Mouse (Mus musculus): ENCODE measurements at regions not wholly inside any gene's neighbourhood (a gene's known extent, or its start where the extent isn't known, plus 50 kb on each side); places are given as distances from the start of the nearest gene placed in this dataset.

DNA sequence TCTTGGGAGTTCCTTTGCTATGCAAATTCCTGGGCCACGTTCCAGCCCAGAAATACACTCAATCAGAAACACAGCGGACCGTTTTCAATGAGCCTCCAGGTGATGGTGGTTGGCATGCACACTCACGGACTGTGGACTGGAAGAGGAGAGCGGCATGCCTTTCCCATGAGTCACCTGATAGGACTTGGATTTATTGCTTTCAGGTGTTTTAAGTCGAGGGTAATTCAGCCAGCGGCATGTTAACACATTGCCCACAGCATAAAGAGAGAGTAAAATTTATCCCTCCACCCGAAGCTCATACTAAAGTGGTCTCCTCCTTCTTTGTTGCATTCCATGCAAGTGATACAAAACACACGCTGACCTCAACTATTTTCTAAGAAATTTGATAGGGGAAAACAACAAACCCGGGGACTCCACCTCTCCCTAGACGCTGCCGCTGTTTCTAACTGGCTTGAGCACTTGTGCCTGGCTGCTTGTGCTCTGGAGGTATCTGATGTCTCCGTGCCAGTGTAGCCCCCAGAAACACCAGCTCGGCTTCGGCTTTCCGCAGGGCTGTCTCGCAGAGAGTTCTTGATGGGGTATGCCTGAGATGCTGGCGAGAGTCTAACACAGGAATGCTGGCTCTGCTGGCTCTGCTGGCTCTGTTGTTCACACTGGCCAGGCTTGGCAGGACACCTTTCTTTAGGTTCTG is 208.4 kb upstream of the Tgfbr2 start:
- no peak for TF ChIP-seq CTCF (IDR thresholded peaks at IDR 0.05; ENCODE audit: insufficient read depth, low read length)
- TF ChIP-seq POLR2A (IDR thresholded peaks at IDR 0.05; ENCODE audit: borderline replicate concordance, extremely low read depth, low read depth, low read length) = no peak

Data from lung, adult 2 months (tissue).